Mouse (Mus musculus): ENCODE measurements around the gene Tuba1c.

DNA sequence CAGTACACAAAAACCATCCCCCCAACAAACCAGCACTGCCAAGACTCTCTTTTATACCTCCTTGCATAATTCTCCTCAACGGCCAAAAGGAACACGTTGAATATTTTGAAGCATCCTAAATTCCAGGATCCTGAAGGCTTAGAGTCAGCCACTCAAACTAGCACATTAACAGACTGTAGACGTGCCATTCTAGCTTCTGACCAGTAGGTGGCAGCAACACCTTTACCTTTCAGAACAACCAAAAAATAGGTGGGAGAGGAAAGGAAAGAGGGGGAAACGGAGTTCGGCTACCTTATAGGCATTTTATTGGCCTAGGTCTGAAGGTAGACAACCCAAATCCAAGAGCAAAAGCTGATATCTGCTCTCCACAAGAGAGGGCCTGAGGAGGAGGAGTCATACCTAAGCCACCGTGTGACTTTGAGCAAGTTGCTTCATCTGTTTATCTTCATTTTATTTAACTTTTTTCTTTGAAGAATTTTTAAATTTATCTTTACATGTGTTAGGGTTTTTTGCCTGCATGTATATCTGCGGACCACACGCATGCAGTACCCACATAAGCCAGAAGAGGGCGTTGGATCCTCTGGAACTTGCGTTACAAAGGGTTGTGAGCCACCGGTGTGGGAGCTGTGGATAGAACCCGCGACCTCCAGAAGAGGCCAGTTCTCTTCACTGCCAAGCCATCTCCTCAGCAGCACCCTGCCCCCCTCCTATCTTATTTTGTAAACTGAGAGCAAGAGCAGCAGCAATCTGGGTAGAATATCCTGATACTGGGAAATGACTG is 20.0 kb downstream of the Tuba1c start:
- TF ChIP-seq TCF12 (IDR thresholded peaks at IDR 0.05; ENCODE audit: low read depth, low read length) (no peak), NELFE (IDR thresholded peaks at IDR 0.05; ENCODE audit: low read depth, low read length) (no peak), MEF2A (IDR thresholded peaks at IDR 0.05; ENCODE audit: borderline replicate concordance, low read depth, low read length) (no peak; the same call in 1 of the 2 replicates), USF2 (conservative IDR thresholded peaks at IDR 0.05; ENCODE audit: low read depth, low read length) (no peak), SIN3A (IDR thresholded peaks at IDR 0.05; ENCODE audit: low read length) (no peak)

Data from CH12.LX (cell line).